Mouse (Mus musculus): ENCODE measurements around the gene Smcr8.

GRCm38 (mm10) chr11:60808286-60809070 lies 31.2 kb downstream of the Smcr8 start:
- TF ChIP-seq CTCF (IDR thresholded peaks at IDR 0.05; ENCODE audit: low read depth) (no peak), EP300 (IDR thresholded peaks at IDR 0.05; ENCODE audit: low read depth) (no peak)
